Mouse (Mus musculus): Measurements from ENCODE around the gene Fndc11. TPM values are rescaled to one million over a fixed set of nuclear protein-coding genes. Genes with fewer than 3 reads are reported as not detected.

The Fndc11 gene
- polyA plus RNA-seq (2012; rRNA removed), result 0.13 and 0.20 TPM in 2 replicates

GRCm38 (mm10) chr2:181219538-181220216 lies at the start of gene Fndc11:
Fndc11 (plus strand) TSS chr2:181220013.

GRCm38 (mm10) chr2:181187121-181188000 lies 32.5 kb upstream of the Fndc11 start, which contains the start of gene Ppdpf:
Ppdpf (plus strand) TSS chr2:181187247.

GRCm38 (mm10) chr2:181202422-181202821 lies 17.4 kb upstream of the Fndc11 start, which contains the start of gene Ptk6:
Ptk6 (minus strand) TSS chr2:181202789.

GRCm38 (mm10) chr2:181213021-181213445 lies 6.8 kb upstream of the Fndc11 start, which contains the start of gene Srms:
Srms (minus strand) TSS chr2:181213185.

GRCm38 (mm10) chr2:181241602-181242313 lies 21.9 kb downstream of the Fndc11 start, which contains the start of gene Helz2:
Helz2 (minus strand) TSS chr2:181242027.

Other genes starting within 250 kb of the Fndc11 start
- 0.67 and 1.9 TPM in 2 replicates for gene Col20a1, start 233.5 kb upstream of the Fndc11 start, polyA plus RNA-seq (2012; rRNA removed)
- gene Chrna4, start 176.5 kb upstream of the Fndc11 start, polyA plus RNA-seq (2012; rRNA removed), result 10.2 and 12.9 TPM in 2 replicates
- gene Kcnq2, start 84.7 kb upstream of the Fndc11 start, polyA plus RNA-seq (2012; rRNA removed), result 19.1 and 19.2 TPM in 2 replicates
- 6.3 and 8.5 TPM in 2 replicates for gene Eef1a2, start 63.0 kb upstream of the Fndc11 start, polyA plus RNA-seq (2012; rRNA removed)
- gene Ppdpf, start 32.8 kb upstream of the Fndc11 start, polyA plus RNA-seq (2012; rRNA removed), result 169 and 247 TPM in 2 replicates
- gene Ptk6, start 17.2 kb upstream of the Fndc11 start, polyA plus RNA-seq (2012; rRNA removed), result 0.02 TPM in 1 of 2 replicates, not detected in the other
- 0.05 and 0.17 TPM in 2 replicates for gene Srms, start 6.8 kb upstream of the Fndc11 start, polyA plus RNA-seq (2012; rRNA removed)
- gene Helz2, start 22.0 kb downstream of the Fndc11 start, polyA plus RNA-seq (2012; rRNA removed), result 1.7 and 2.9 TPM in 2 replicates
- 21.5 and 33.3 TPM in 2 replicates for gene Gmeb2, start 68.0 kb downstream of the Fndc11 start, polyA plus RNA-seq (2012; rRNA removed)
- gene Stmn3, start 94.5 kb downstream of the Fndc11 start, polyA plus RNA-seq (2012; rRNA removed), result 166 and 354 TPM in 2 replicates
- gene Rtel1, start 99.7 kb downstream of the Fndc11 start, polyA plus RNA-seq (2012; rRNA removed), result 98.4 and 116 TPM in 2 replicates
- 63.2 and 85.0 TPM in 2 replicates for gene Zgpat, start 144.9 kb downstream of the Fndc11 start, polyA plus RNA-seq (2012; rRNA removed)
- gene Arfrp1, start 145.4 kb downstream of the Fndc11 start, polyA plus RNA-seq (2012; rRNA removed), result 86.3 and 95.1 TPM in 2 replicates
- gene Lime1, start 160.1 kb downstream of the Fndc11 start, polyA plus RNA-seq (2012; rRNA removed), result 38.4 and 60.0 TPM in 2 replicates
- gene Zbtb46, start 239.4 kb downstream of the Fndc11 start, polyA plus RNA-seq (2012; rRNA removed), result 11.8 and 16.4 TPM in 2 replicates

Measured in central nervous system, embryonic 11.5 days (tissue).